Mouse (Mus musculus) bone marrow, adult 2 months (tissue): ENCODE data around the gene Prl8a9.

Experiments used
- CTCF ChIP-seq: fragments of 200-500 bp; IDR thresholded peaks from 2 replicates; pipeline ENCODE4 v1.5.1; 2011; ENCODE audit warnings: low read length, control low read depth; ENCODE audit not compliant: control insufficient read depth, insufficient read depth
- POLR2A ChIP-seq: fragments of 200-500 bp; IDR thresholded peaks from 2 replicates; pipeline ENCODE4 v1.6.1; 2011; ENCODE audit warnings: low read depth, mild to moderate bottlenecking, control low read depth, low read length, borderline replicate concordance; ENCODE audit not compliant: control insufficient read depth

GRCm38 (mm10) chr13:27564506-27564905 is at the start of gene Prl8a9:
- no peak for TF ChIP-seq CTCF
- no peak for TF ChIP-seq POLR2A
